Mouse (Mus musculus) megakaryocyte, adult 5-6 weeks (primary cell): ENCODE measurements around the gene Ly6g6c. TPM values are rescaled to one million over a fixed set of nuclear protein-coding genes. Genes with fewer than 3 reads are reported as not detected.

Experiments used
- ATAC-seq: 2 replicates; pipeline ENCODE4 v1.8.0; 2016; ENCODE audit warnings: mild to moderate bottlenecking, inconsistent platforms; ENCODE audit not compliant: poor library complexity, severe bottlenecking
- total RNA-seq, 2 experiments: library from RNA; stranded (forward) in 1 of 2; stranded (reverse) in 1 of 2; fragments of 153-499, 151-499 nt in 1 of 2; fragments of 221-1000, 200-1000 nt in 1 of 2; gene quantifications; 2 replicates each; pipeline versions ENCODE4 v1.2.3 to v1.2.4; 2015 to 2017

The Ly6g6c gene
- total RNA-seq, 2 experiments from 2014 or later, result not detected

- peak; percentile 74 for ATAC-seq
Measured at GRCm38 (mm10) chr17:35051156-35052086, 13.8 kb upstream of the Ly6g6c start.

- ATAC-seq, result no peak
Measured at GRCm38 (mm10) chr17:35052271-35052798, 12.9 kb upstream of the Ly6g6c start.

- no peak for ATAC-seq
Measured at GRCm38 (mm10) chr17:35055691-35056495, 9.3 kb upstream of the Ly6g6c start.

GRCm38 (mm10) chr17:35057090-35057489, 8.1 kb upstream of the Ly6g6c start:
- ATAC-seq, result no peak

- no peak for ATAC-seq
Measured at GRCm38 (mm10) chr17:35058316-35058715, 6.9 kb upstream of the Ly6g6c start.

- peak; percentile 93 for ATAC-seq
Measured at GRCm38 (mm10) chr17:35058911-35059892, 6.0 kb upstream of the Ly6g6c start, which contains the start of gene Ddah2. Ddah2 (plus strand) TSS chr17:35059035.

GRCm38 (mm10) chr17:35060071-35060470, 5.1 kb upstream of the Ly6g6c start:
- ATAC-seq, result no peak

GRCm38 (mm10) chr17:35060737-35061297, 4.4 kb upstream of the Ly6g6c start:
- no peak for ATAC-seq

- no peak for ATAC-seq
Measured at GRCm38 (mm10) chr17:35061299-35061698, 3.9 kb upstream of the Ly6g6c start.

GRCm38 (mm10) chr17:35063466-35063865, 1.7 kb upstream of the Ly6g6c start:
- ATAC-seq, result no peak

GRCm38 (mm10) chr17:35064378-35064877, 760 bp upstream of the Ly6g6c start:
- ATAC-seq, result no peak

- ATAC-seq, result no peak
Measured at GRCm38 (mm10) chr17:35066084-35066483, 896 bp downstream of the Ly6g6c start, which contains the start of gene Mpig6b. Mpig6b (minus strand) TSS chr17:35066184.

- ATAC-seq, result no peak
Measured at GRCm38 (mm10) chr17:35068213-35068914, 3.2 kb downstream of the Ly6g6c start.

GRCm38 (mm10) chr17:35070556-35071229, 5.5 kb downstream of the Ly6g6c start:
- no peak for ATAC-seq

GRCm38 (mm10) chr17:35071454-35071853, 6.3 kb downstream of the Ly6g6c start:
- ATAC-seq, result no peak

- ATAC-seq, result no peak
Measured at GRCm38 (mm10) chr17:35074097-35074496, 8.9 kb downstream of the Ly6g6c start.

- no peak for ATAC-seq
Measured at GRCm38 (mm10) chr17:35076507-35077176, 11.5 kb downstream of the Ly6g6c start, which contains the start of gene Ly6g6e. Ly6g6e (plus strand) TSS chr17:35076902.

GRCm38 (mm10) chr17:35077285-35077684, 12.1 kb downstream of the Ly6g6c start:
- no peak for ATAC-seq
